Mouse (Mus musculus) liver, embryonic 12.5 days (tissue): ENCODE measurements around the gene Nsmf. TPM values are rescaled to one million over a fixed set of nuclear protein-coding genes. Genes with fewer than 3 reads are reported as not detected.

Experiments used
- ATAC-seq: fragments of 200-750 bp; cut with Nextera tagmentation; 2 replicates; pipeline ENCODE4 v1.8.0; 2017; ENCODE audit warnings: moderate number of reproducible peaks, mild to moderate bottlenecking, moderate library complexity
- H3K27ac ChIP-seq: fragments of 300-500 bp; sonication (generic); 2 replicates; pipeline ENCODE4 v1.5.1; 2016; ENCODE audit warnings: mild to moderate bottlenecking
- H3K27me3 ChIP-seq: fragments of 300-500 bp; sonication (generic); replicated peaks from 2 replicates; pipeline ENCODE4 v1.6.1; 2016; ENCODE audit warnings: mild to moderate bottlenecking, moderate library complexity
- H3K36me3 ChIP-seq: fragments of 300-500 bp; sonication (generic); 2 replicates; pipeline ENCODE4 v1.6.1; 2016; ENCODE audit warnings: mild to moderate bottlenecking, moderate library complexity
- H3K4me1 ChIP-seq: fragments of 300-500 bp; sonication (generic); 2 replicates; pipeline ENCODE4 v1.6.1; 2016
- H3K4me2 ChIP-seq: fragments of 300-500 bp; sonication (generic); 2 replicates; pipeline ENCODE4 v1.6.1; 2016; ENCODE audit warnings: mild to moderate bottlenecking, moderate library complexity
- H3K4me3 ChIP-seq: fragments of 300-500 bp; sonication (generic); 2 replicates; pipeline ENCODE4 v1.5.1; 2016; ENCODE audit warnings: mild to moderate bottlenecking, moderate library complexity
- H3K9ac ChIP-seq: fragments of 300-500 bp; sonication (generic); 2 replicates; pipeline ENCODE4 v1.6.1; 2016; ENCODE audit warnings: mild to moderate bottlenecking, moderate library complexity
- H3K9me3 ChIP-seq: fragments of 300-500 bp; sonication (generic); replicated peaks from 2 replicates; pipeline ENCODE4 v1.6.1; 2016; ENCODE audit warnings: mild to moderate bottlenecking, moderate library complexity
- WGBS: fragments of 180-500 bp; shearing (Covaris S2); methylation state at CpG from one replicate; pipeline ENCODE4 v1.1.7; 2016; ENCODE audit not compliant: insufficient replicate concordance; 5-methylcytosine and 5-hydroxymethylcytosine counted together
- polyA plus RNA-seq: library from polyadenylated mRNA; unstranded; fragments of >200 nt; fragmentation: Nextera tagmentation; extraction: Ambion mirVana; gene quantifications from 2 replicates; pipeline ENCODE4 v1.2.1, GENCODE M21; 2016

The Nsmf gene
- polyA plus RNA-seq, 1 experiment from 2014 or later = 16.1 TPM

GRCm38 (mm10) chr2:25088636-25089035, 34.5 kb downstream of the Nsmf start:
- Histone ChIP-seq H3K4me3 (no peak overlapping the region), H3K9me3 (no peaks in the 10 kb centered on the region), H3K4me1 (no peaks in the 10 kb centered on the region), H3K27ac (no peak overlapping the region), H3K4me2 (no peak overlapping the region), H3K36me3 (no peaks in the 10 kb centered on the region), H3K27me3 (peaks cover 45% of the 10 kb centered on the region), H3K9ac (no peak overlapping the region)
- no peak for ATAC-seq
- 57% methylated on average over 3 of the region's 3 CpGs for WGBS

- H3K4me1 ChIP-seq = peaks cover 28% of the 10 kb centered on the region
- WGBS = 45% methylated on average over 17 of the region's 17 CpGs
- peaks cover 35% of the 10 kb centered on the region for H3K27me3 ChIP-seq
- peak overlapping the region; percentile 34 for H3K4me3 ChIP-seq
- H3K9me3 ChIP-seq = no peaks in the 10 kb centered on the region
- no peak; the same call in none of the 2 replicates for ATAC-seq
- H3K36me3 ChIP-seq = no peaks in the 10 kb centered on the region
- H3K9ac ChIP-seq = peak overlapping the region; percentile 29; the same call in 1 of the 2 replicates
- H3K27ac ChIP-seq = no peak overlapping the region; the same call in 1 of the 2 replicates
- H3K4me2 ChIP-seq = peak overlapping the region; percentile 60
Measured at GRCm38 (mm10) chr2:25094785-25095108, 40.6 kb downstream of the Nsmf start.

GRCm38 (mm10) chr2:25095109-25095850, 41.1 kb downstream of the Nsmf start, which contains the start of gene Noxa1:
Noxa1 (minus strand) TSS chr2:25095149.
- H3K4me3 ChIP-seq = peak within 1 kb of the TSS; percentile 34
- no peak within 1 kb of the TSS; the same call in 1 of the 2 replicates for H3K27ac ChIP-seq
- H3K9ac ChIP-seq = peak within 1 kb of the TSS; percentile 29; the same call in 1 of the 2 replicates
- ATAC-seq = peak; percentile 81
- no peaks in the 10 kb centered on the region for H3K9me3 ChIP-seq
- peaks cover 35% of the 10 kb centered on the region for H3K27me3 ChIP-seq
- 40% methylated on average over 28 of the region's 28 CpGs for WGBS
- H3K4me1 ChIP-seq = peaks cover 28% of the 10 kb centered on the region
- no peaks in the 10 kb centered on the region for H3K36me3 ChIP-seq
- H3K4me2 ChIP-seq = peak within 1 kb of the TSS; percentile 60

GRCm38 (mm10) chr2:25098005-25098615, 44.0 kb downstream of the Nsmf start:
- Histone ChIP-seq H3K9me3 (no peaks in the 10 kb centered on the region), H3K9ac (no peak overlapping the region), H3K36me3 (no peaks in the 10 kb centered on the region), H3K27ac (no peak overlapping the region), H3K27me3 (peaks cover 17% of the 10 kb centered on the region), H3K4me1 (peaks cover 28% of the 10 kb centered on the region), H3K4me2 (no peak overlapping the region), H3K4me3 (no peak overlapping the region)
- WGBS = 58% methylated on average over 3 of the region's 3 CpGs
- ATAC-seq = no peak

- Histone ChIP-seq H3K4me3 (no peak overlapping the region), H3K4me2 (no peak overlapping the region), H3K27me3 (peaks cover 8% of the 10 kb centered on the region), H3K9me3 (no peaks in the 10 kb centered on the region), H3K36me3 (no peaks in the 10 kb centered on the region), H3K4me1 (peaks cover 28% of the 10 kb centered on the region), H3K9ac (no peak overlapping the region), H3K27ac (no peak overlapping the region)
- no peak for ATAC-seq
- WGBS = 43% methylated on average over 5 of the region's 5 CpGs
Measured at GRCm38 (mm10) chr2:25098956-25099355, 44.8 kb downstream of the Nsmf start.

- Histone ChIP-seq H3K27me3 (0 out of 2 replicates have a peak, but pooled peaks cover under 1% of the 10 kb centered on the region), H3K9me3 (no peaks in the 10 kb centered on the region), H3K36me3 (no peaks in the 10 kb centered on the region), H3K4me2 (no peak overlapping the region), H3K4me3 (no peak overlapping the region), H3K9ac (no peak overlapping the region), H3K4me1 (peaks cover 26% of the 10 kb centered on the region), H3K27ac (no peak overlapping the region)
- ATAC-seq = no peak
- WGBS = 60% methylated on average over 3 of the region's 3 CpGs
Measured at GRCm38 (mm10) chr2:25099703-25100102, 45.5 kb downstream of the Nsmf start.

GRCm38 (mm10) chr2:25104122-25104521, 50.0 kb downstream of the Nsmf start:
- Histone ChIP-seq H3K36me3 (no peaks in the 10 kb centered on the region), H3K4me1 (peaks cover 25% of the 10 kb centered on the region), H3K4me3 (no peak overlapping the region), H3K9ac (no peak overlapping the region), H3K27me3 (no peaks in the 10 kb centered on the region), H3K4me2 (no peak overlapping the region), H3K9me3 (no peaks in the 10 kb centered on the region), H3K27ac (no peak overlapping the region)
- no peak for ATAC-seq
- 73% methylated on average over 2 of the region's 2 CpGs for WGBS

- Histone ChIP-seq H3K4me2 (no peak overlapping the region), H3K4me3 (no peak overlapping the region), H3K27me3 (no peaks in the 10 kb centered on the region), H3K4me1 (peaks cover 40% of the 10 kb centered on the region), H3K36me3 (no peaks in the 10 kb centered on the region), H3K9ac (0 out of 2 replicates have a peak overlapping the region, but pooled peaks have one; percentile 10), H3K27ac (peak overlapping the region; percentile 43), H3K9me3 (no peaks in the 10 kb centered on the region)
- ATAC-seq = peak; percentile 66
- WGBS = 25% methylated on average over 3 of the region's 3 CpGs
Measured at GRCm38 (mm10) chr2:25106045-25106444, 51.9 kb downstream of the Nsmf start.

GRCm38 (mm10) chr2:25109487-25109886, 55.3 kb downstream of the Nsmf start:
- Histone ChIP-seq H3K27me3 (no peaks in the 10 kb centered on the region), H3K36me3 (no peaks in the 10 kb centered on the region), H3K4me2 (no peak overlapping the region), H3K4me3 (no peak overlapping the region), H3K9ac (no peak overlapping the region), H3K27ac (no peak overlapping the region), H3K4me1 (peaks cover 59% of the 10 kb centered on the region), H3K9me3 (no peaks in the 10 kb centered on the region)
- ATAC-seq = no peak

GRCm38 (mm10) chr2:25110505-25111183, 56.5 kb downstream of the Nsmf start:
- peaks cover 66% of the 10 kb centered on the region for H3K4me1 ChIP-seq

GRCm38 (mm10) chr2:25111184-25111791, 57.1 kb downstream of the Nsmf start:
- no peaks in the 10 kb centered on the region for H3K36me3 ChIP-seq
- H3K9ac ChIP-seq = no peak overlapping the region
- H3K4me2 ChIP-seq = peak overlapping the region; percentile 29; the same call in 1 of the 2 replicates
- no peaks in the 10 kb centered on the region for H3K27me3 ChIP-seq
- H3K27ac ChIP-seq = peak overlapping the region; percentile 68
- no peak overlapping the region for H3K4me3 ChIP-seq
- peaks cover 66% of the 10 kb centered on the region for H3K4me1 ChIP-seq
- 16% methylated on average over 9 of the region's 9 CpGs for WGBS
- ATAC-seq = peak; percentile 81
- no peaks in the 10 kb centered on the region for H3K9me3 ChIP-seq

More at GRCm38 (mm10) chr2:25110505-25111183, 56.5 kb downstream of the Nsmf start:
- H3K4me3 ChIP-seq = no peak overlapping the region
- no peaks in the 10 kb centered on the region for H3K27me3 ChIP-seq
- H3K27ac ChIP-seq = peak overlapping the region; percentile 68
- no peak; the same call in 1 of the 2 replicates for ATAC-seq
- no peaks in the 10 kb centered on the region for H3K9me3 ChIP-seq
- H3K9ac ChIP-seq = no peak overlapping the region
- H3K36me3 ChIP-seq = no peaks in the 10 kb centered on the region
- H3K4me2 ChIP-seq = 0 out of 2 replicates have a peak overlapping the region, but pooled peaks have one; percentile 3
